Mouse (Mus musculus) liver, postnatal 0 days (tissue): ENCODE measurements around the gene Nat8f5.

Experiments
- CTCF ChIP-seq: sonication (generic); IDR thresholded peaks from 2 replicates; pipeline ENCODE4 v1.5.1; 2016; ENCODE audit warnings: antibody characterized with exemption, low read depth
- EP300 ChIP-seq: IDR thresholded peaks from 2 replicates; pipeline ENCODE4 v1.6.1; 2016; ENCODE audit warnings: antibody characterized with exemption, low read depth, mild to moderate bottlenecking

DNA sequence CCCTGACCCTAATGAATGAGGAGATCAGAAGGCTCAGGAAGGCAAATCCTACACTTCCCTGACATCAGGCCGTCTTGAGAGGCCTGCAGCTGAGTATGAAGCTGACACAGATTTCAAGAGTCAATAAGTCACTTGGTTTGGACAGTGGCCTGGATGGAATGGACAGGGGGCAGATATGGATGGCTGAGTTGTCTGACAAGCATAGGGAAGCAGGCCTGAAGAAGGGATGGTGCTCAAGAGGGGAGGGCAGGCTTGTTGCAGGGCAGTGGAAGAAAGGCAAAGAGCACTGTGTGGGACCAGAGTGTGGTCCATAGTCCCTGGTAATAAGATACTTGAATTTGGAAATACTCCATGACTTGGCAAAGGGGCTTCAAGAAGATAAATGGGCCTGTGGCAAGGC is 8.7 kb upstream of the Nat8f5 start:
- TF ChIP-seq CTCF = no peak
- TF ChIP-seq EP300 = no peak
